ENCODE assay signal across 8 mouse cellular contexts in genomic region chr19:6840475-6841291, GRCm38 (mm10). TPM values are rescaled to one million over a fixed set of nuclear protein-coding genes. Genes with fewer than 3 reads are reported as not detected.
DNase-seq lines count a peak whose midpoint lies in the region; ATAC-seq and TF ChIP-seq lines count a peak whose summit lies in the region.

Rps6ka4 (minus strand) TSS chr19:6840636.

- peak; percentile 70 for DNase-seq in layer of hippocampus, adult 11-12 months (ENCODE audit: low spot score)
- DNase-seq in layer of hippocampus, adult 9-10 months (ENCODE audit: low spot score): no peak
- peak; percentile 72 for DNase-seq in embryonic facial prominence, embryonic 10.5 days (ENCODE audit: low spot score)
- peak; percentile 99 for DNase-seq in heart, adult 11 months
- DNase-seq in left cerebral cortex, postnatal 4 days: no peak
- DNase-seq in mesoderm, embryonic 11.5 days (ENCODE audit: low read depth, low spot score): peak; percentile 54
- DNase-seq in right cerebral cortex, postnatal 4 days: peak; percentile 54

- peak within 1 kb of the TSS; percentile 77 for H3K4me3 ChIP-seq in embryonic facial prominence, embryonic 10.5 days
- H3K4me3 ChIP-seq in intestine, postnatal 0 days (ENCODE audit: low read depth, low read length): peak within 1 kb of the TSS; percentile 68

- H3K36me3 ChIP-seq in embryonic facial prominence, embryonic 10.5 days (replicated peaks): no peaks in the 10 kb centered on the region
- H3K36me3 ChIP-seq in intestine, postnatal 0 days (ENCODE audit: control insufficient read depth, insufficient read depth): peaks cover 21% of the 10 kb centered on the region; the same call in 1 of the 2 replicates

- peak; percentile 1; the same call in 1 of the 2 replicates for TF ChIP-seq CTCF in intestine, postnatal 0 days (IDR thresholded peaks at IDR 0.05; ENCODE audit: low read depth)

- H3K4me2 ChIP-seq in intestine, postnatal 0 days (replicated peaks; ENCODE audit: low read depth): peak within 1 kb of the TSS; percentile 98

- H3K9me3 ChIP-seq in embryonic facial prominence, embryonic 10.5 days: no peaks in the 10 kb centered on the region
- no peaks in the 10 kb centered on the region for H3K9me3 ChIP-seq in intestine, postnatal 0 days (ENCODE audit: control insufficient read depth)

- H3K4me1 ChIP-seq in embryonic facial prominence, embryonic 10.5 days: peaks cover 31% of the 10 kb centered on the region
- no peaks in the 10 kb centered on the region for H3K4me1 ChIP-seq in intestine, postnatal 0 days (replicated peaks; ENCODE audit: control insufficient read depth, insufficient read depth, low read length)

- peak; percentile 82 for ATAC-seq in intestine, postnatal 0 days

- peak within 1 kb of the TSS; percentile 67 for H3K9ac ChIP-seq in intestine, postnatal 0 days (ENCODE audit: low read depth, low read length)

- peak within 1 kb of the TSS; percentile 76 for H3K27ac ChIP-seq in embryonic facial prominence, embryonic 10.5 days (replicated peaks)
- H3K27ac ChIP-seq in intestine, postnatal 0 days (ENCODE audit: low read depth, low read length): peak within 1 kb of the TSS; percentile 46

- 2% methylated on average over 44 of the region's 44 CpGs for WGBS in embryonic facial prominence, embryonic 10.5 days
- WGBS in intestine, postnatal 0 days: under 1% methylated on average over 42 of the region's 44 CpGs

- H3K27me3 ChIP-seq in embryonic facial prominence, embryonic 10.5 days (replicated peaks; ENCODE audit: low read depth, poor library complexity, severe bottlenecking): peaks cover 100% of the 10 kb centered on the region
- no peaks in the 10 kb centered on the region for H3K27me3 ChIP-seq in intestine, postnatal 0 days (replicated peaks; ENCODE audit: control insufficient read depth, insufficient read depth, low read length)

- intact Hi-C loops in left cerebral cortex, postnatal 4 days (cut with DNase I): no loop called here

RNA-seq across cellular contexts. Expression of gene Rps6ka4, which starts in this region (rescaled TPM):
- polyA plus RNA-seq in embryonic facial prominence, embryonic 10.5 days (2016; fragmentation: Nextera tagmentation; extraction: Ambion mirVana): 5.3 and 7.0 TPM in 2 replicates
- polyA plus RNA-seq in intestine, postnatal 0 days (2015; fragmentation: Nextera tagmentation; extraction: Ambion mirVana): 15.7 and 16.7 TPM in 2 replicates
- total RNA-seq in left cerebral cortex, postnatal 4 days (2021): 10 to 100 TPM; 22.5 to 23.5 TPM

Comparison
In these comparisons a context has a peak if more than half of its experiments do, and no peak if none do; other contexts are left out.
1. DNase-seq: peak in layer of hippocampus, adult 11-12 months (single experiment), embryonic facial prominence, embryonic 10.5 days (single experiment), heart, adult 11 months (single experiment), mesoderm, embryonic 11.5 days (single experiment) and right cerebral cortex, postnatal 4 days (single experiment); none in layer of hippocampus, adult 9-10 months (single experiment) and left cerebral cortex, postnatal 4 days (single experiment).